Mouse (Mus musculus): Measurements from ENCODE around the gene Etfdh. TPM values are rescaled to one million over a fixed set of nuclear protein-coding genes. Genes with fewer than 3 reads are reported as not detected.
A peak's percentile ranks its signal among the peaks of the same experiment; 100 is the strongest.
"Not testable (repeated sequence)": the region's sequence is repeated elsewhere in the genome, so short reads cannot be mapped to it uniquely, and the experiment has no call there.

Gene Etfdh
- polyA plus RNA-seq, 1 experiment from 2014 or later = 50.5 TPM

DNA sequence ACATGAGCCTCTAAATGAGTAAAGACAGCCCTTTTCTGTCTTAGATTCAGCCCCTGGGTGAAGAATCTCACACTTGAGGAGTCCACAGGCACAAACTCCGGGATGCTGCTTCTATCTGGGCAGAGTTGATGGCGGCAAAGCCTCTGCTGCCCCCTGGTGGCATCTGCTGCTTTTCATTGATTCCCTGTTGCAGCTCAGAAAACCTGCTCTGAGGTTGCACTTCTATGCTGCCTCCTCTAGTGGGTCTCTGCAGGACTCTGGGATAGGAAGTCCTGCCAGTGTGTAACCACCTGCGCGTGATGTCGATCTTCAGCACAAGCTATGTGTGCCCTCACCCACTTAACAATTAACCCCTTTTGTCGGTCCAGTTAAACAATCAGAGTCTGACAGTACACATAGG lies 42.5 kb downstream of the Etfdh start:
- Histone ChIP-seq H3K27ac (ENCODE audit: low read depth, low read length) (no peak overlapping the region), H3K9me3 (ENCODE audit: control insufficient read depth, low read length) (no peaks in the 10 kb centered on the region), H3K4me2 (no peak overlapping the region), H3K4me1 (ENCODE audit: control insufficient read depth, insufficient read depth, low read length) (no peaks in the 10 kb centered on the region), H3K9ac (ENCODE audit: low read length) (no peak overlapping the region), H3K4me3 (ENCODE audit: low read depth, low read length) (no peak overlapping the region), H3K27me3 (ENCODE audit: control insufficient read depth, insufficient read depth, low read length) (no peaks in the 10 kb centered on the region), H3K36me3 (ENCODE audit: control insufficient read depth, insufficient read depth, low read length) (no peaks in the 10 kb centered on the region)
- 5% methylated on average over 6 of the region's 6 CpGs for WGBS
- DNase-seq (ENCODE audit: low spot score, missing footprints) (peak; percentile 99), ATAC-seq (ENCODE audit: low FRiP score) (peak; percentile 78)

DNA sequence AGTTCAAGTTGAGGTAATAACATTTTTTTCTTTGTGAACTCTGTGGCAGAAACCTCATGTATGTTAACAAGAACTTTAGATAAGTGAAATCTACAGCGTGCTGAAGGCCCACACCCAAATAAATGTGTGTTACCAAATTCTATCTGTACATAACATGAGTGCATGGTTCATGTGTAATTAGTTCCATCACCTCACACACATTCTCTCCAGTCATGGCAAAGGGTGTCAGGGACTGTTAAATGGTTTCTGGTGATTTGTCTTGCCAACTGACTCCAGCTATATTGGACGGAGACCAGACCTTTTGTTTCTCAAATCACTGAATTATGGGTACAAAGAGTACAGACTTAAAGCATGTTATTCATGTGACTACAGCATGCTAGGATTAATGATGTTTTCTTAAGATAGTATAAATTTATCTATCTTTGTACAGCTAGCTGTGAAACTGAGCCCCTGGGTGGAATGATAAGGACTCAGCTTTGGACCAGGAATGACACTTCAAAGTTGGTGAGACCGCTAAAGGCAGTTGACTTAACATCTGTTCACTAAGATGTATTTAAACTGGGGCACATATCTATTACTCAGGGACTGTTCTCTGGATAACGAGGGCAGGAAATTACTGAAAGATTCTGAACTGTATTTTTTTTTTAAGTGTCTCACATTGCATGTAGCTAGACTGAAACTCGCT lies 49.3 kb downstream of the Etfdh start:
- Histone ChIP-seq H3K4me2 (no peak overlapping the region), H3K9ac (ENCODE audit: low read length) (no peak overlapping the region), H3K9me3 (ENCODE audit: control insufficient read depth, low read length) (no peaks in the 10 kb centered on the region), H3K27ac (ENCODE audit: low read depth, low read length) (no peak overlapping the region), H3K36me3 (ENCODE audit: control insufficient read depth, insufficient read depth, low read length) (no peaks in the 10 kb centered on the region), H3K4me3 (ENCODE audit: low read depth, low read length) (no peak overlapping the region), H3K27me3 (ENCODE audit: control insufficient read depth, insufficient read depth, low read length) (no peaks in the 10 kb centered on the region), H3K4me1 (ENCODE audit: control insufficient read depth, insufficient read depth, low read length) (peaks cover 10% of the 10 kb centered on the region)
- DNase-seq (ENCODE audit: low spot score, missing footprints) = peak; percentile 28
- no peak for ATAC-seq (ENCODE audit: low FRiP score)
- 84% methylated on average over 5 of the region's 5 CpGs for WGBS

DNA sequence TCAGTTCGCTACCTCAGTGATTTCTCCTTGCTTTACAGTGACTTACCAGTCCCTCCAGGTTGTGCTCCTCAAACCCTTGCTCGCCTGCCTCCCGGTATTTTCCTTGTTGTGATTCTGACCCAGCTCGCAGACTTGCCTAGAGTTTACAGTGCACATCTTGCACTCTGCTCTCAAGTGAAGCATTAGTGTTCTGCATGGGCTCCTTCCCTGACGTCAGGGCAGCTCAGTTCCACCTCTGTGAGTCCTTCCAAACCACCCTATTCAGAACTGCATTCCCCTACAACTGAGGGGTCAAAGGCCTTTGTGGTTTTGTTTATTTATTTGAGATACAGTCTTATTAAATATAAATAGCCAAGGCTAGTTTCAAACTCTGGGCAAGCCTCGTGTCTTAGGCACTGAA lies 51.1 kb downstream of the Etfdh start:
- H3K4me2 ChIP-seq = no peak overlapping the region
- H3K9me3 ChIP-seq (ENCODE audit: control insufficient read depth, low read length) = no peaks in the 10 kb centered on the region
- ATAC-seq (ENCODE audit: low FRiP score) (no peak), DNase-seq (ENCODE audit: low spot score, missing footprints) (no peak)
- no peaks in the 10 kb centered on the region for H3K36me3 ChIP-seq (ENCODE audit: control insufficient read depth, insufficient read depth, low read length)
- no peak overlapping the region for H3K9ac ChIP-seq (ENCODE audit: low read length)
- peaks cover 10% of the 10 kb centered on the region for H3K4me1 ChIP-seq (ENCODE audit: control insufficient read depth, insufficient read depth, low read length)
- 68% methylated on average over 6 of the region's 6 CpGs for WGBS
- H3K27ac ChIP-seq (ENCODE audit: low read depth, low read length) = no peak overlapping the region
- H3K27me3 ChIP-seq (ENCODE audit: control insufficient read depth, insufficient read depth, low read length) = no peaks in the 10 kb centered on the region
- H3K4me3 ChIP-seq (ENCODE audit: low read depth, low read length) = no peak overlapping the region

GRCm38 (mm10) chr3:79577606-79578005 lies 51.7 kb downstream of the Etfdh start:
- Histone ChIP-seq H3K4me3 (ENCODE audit: low read depth, low read length) (no peak overlapping the region), H3K4me2 (no peak overlapping the region), H3K4me1 (ENCODE audit: control insufficient read depth, insufficient read depth, low read length) (peaks cover 10% of the 10 kb centered on the region), H3K9me3 (ENCODE audit: control insufficient read depth, low read length) (no peaks in the 10 kb centered on the region), H3K27me3 (ENCODE audit: control insufficient read depth, insufficient read depth, low read length) (no peaks in the 10 kb centered on the region), H3K27ac (ENCODE audit: low read depth, low read length) (no peak overlapping the region), H3K36me3 (ENCODE audit: control insufficient read depth, insufficient read depth, low read length) (no peaks in the 10 kb centered on the region), H3K9ac (ENCODE audit: low read length) (no peak overlapping the region)
- no peak for ATAC-seq (ENCODE audit: low FRiP score)
- 89% methylated on average over 6 of the region's 6 CpGs for WGBS
- DNase-seq (ENCODE audit: low spot score, missing footprints) = peak; percentile 77

DNA sequence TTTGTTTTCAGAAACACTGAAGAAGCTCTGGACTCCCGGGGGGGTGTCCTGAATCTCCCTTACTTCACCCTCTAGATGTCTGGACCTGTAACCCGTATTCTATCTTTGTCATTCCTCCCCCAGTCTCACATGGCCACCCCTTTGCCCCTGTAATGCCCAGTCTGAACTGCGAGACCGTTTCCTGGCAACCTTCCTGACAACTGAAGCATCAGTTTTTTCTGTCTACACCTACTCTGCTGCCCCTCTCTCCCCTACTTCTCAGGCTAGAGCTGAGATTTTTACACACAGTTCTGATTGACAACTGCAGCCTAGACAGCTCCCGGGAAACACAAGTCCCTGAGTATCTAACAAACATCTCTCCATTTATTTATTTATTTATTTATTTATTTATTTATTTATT lies 52.4 kb downstream of the Etfdh start:
- H3K9ac ChIP-seq (ENCODE audit: low read length) = no peak overlapping the region
- ATAC-seq (ENCODE audit: low FRiP score) (no peak), DNase-seq (ENCODE audit: low spot score, missing footprints) (peak; percentile 81)
- H3K27me3 ChIP-seq (ENCODE audit: control insufficient read depth, insufficient read depth, low read length) = no peaks in the 10 kb centered on the region
- H3K4me2 ChIP-seq = no peak overlapping the region
- WGBS = 37% methylated on average over 5 of the region's 5 CpGs
- no peaks in the 10 kb centered on the region for H3K36me3 ChIP-seq (ENCODE audit: control insufficient read depth, insufficient read depth, low read length)
- H3K4me1 ChIP-seq (ENCODE audit: control insufficient read depth, insufficient read depth, low read length) = peaks cover 10% of the 10 kb centered on the region
- no peak overlapping the region for H3K4me3 ChIP-seq (ENCODE audit: low read depth, low read length)
- H3K9me3 ChIP-seq (ENCODE audit: control insufficient read depth, low read length) = no peaks in the 10 kb centered on the region
- H3K27ac ChIP-seq (ENCODE audit: low read depth, low read length) = no peak overlapping the region

GRCm38 (mm10) chr3:79576468-79576816 lies 52.9 kb downstream of the Etfdh start:
- no peaks in the 10 kb centered on the region for H3K27me3 ChIP-seq (ENCODE audit: control insufficient read depth, insufficient read depth, low read length)
- no peak overlapping the region for H3K9ac ChIP-seq (ENCODE audit: low read length)
- H3K36me3 ChIP-seq (ENCODE audit: control insufficient read depth, insufficient read depth, low read length) = no peaks in the 10 kb centered on the region
- no peak overlapping the region for H3K4me3 ChIP-seq (ENCODE audit: low read depth, low read length)
- H3K9me3 ChIP-seq (ENCODE audit: control insufficient read depth, low read length) = no peaks in the 10 kb centered on the region
- no peak overlapping the region for H3K27ac ChIP-seq (ENCODE audit: low read depth, low read length)
- H3K4me2 ChIP-seq = no peak overlapping the region
- 21% methylated on average over 3 of the region's 3 CpGs for WGBS
- DNase-seq (ENCODE audit: low spot score, missing footprints) (no peak), ATAC-seq (ENCODE audit: low FRiP score) (no peak; the same call in 1 of the 2 replicates)
- H3K4me1 ChIP-seq (ENCODE audit: control insufficient read depth, insufficient read depth, low read length) = peaks cover 10% of the 10 kb centered on the region

DNA sequence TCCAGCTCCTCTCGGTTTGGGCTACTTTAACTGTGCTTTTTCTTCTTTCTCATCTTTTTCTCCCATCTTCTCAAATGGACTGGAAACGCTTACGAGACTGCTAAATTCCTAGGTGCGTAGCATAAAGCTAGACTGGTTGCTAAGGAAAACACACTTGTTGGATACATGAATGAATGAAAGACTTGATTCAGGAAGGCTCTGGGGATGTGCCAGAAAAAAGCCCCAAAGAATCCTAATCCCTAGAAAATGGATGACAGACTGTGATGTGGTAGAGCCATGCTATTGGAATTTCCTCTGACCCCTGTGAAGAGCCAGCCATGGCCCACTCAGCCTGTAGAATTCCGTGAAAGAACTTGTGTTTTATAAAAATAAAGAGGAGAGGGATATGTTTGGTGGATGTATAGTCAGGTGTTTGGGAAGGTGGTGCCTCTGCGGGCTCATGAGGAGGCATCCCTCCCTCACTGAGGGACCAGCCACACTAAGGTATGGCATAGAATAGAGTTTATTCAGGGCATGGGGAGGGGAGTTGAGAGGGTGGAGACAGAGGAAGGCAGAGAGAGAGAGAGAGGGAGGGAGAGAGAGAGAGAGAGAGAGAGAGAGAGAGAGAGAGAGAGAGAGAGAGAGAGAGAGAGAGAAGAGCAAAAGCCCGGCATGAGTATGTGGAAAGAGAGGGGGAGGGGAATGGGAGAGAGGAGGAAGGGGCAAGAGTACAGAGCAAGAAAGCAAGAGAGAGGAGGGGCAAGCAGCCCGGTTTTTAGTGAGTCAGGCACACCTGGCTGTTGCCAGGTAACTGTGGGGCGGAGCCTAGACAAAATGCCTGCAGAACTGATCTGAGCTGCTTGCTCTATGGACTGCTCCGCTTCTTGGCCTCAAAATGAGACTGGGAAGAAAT lies 53.5 kb downstream of the Etfdh start:
- Histone ChIP-seq H3K27me3 (ENCODE audit: control insufficient read depth, insufficient read depth, low read length) (no peaks in the 10 kb centered on the region), H3K27ac (ENCODE audit: low read depth, low read length) (no peak overlapping the region), H3K9me3 (ENCODE audit: control insufficient read depth, low read length) (no peaks in the 10 kb centered on the region), H3K4me1 (ENCODE audit: control insufficient read depth, insufficient read depth, low read length) (peaks cover 10% of the 10 kb centered on the region), H3K4me3 (ENCODE audit: low read depth, low read length) (no peak overlapping the region), H3K36me3 (ENCODE audit: control insufficient read depth, insufficient read depth, low read length) (no peaks in the 10 kb centered on the region), H3K9ac (ENCODE audit: low read length) (no peak overlapping the region), H3K4me2 (no peak overlapping the region)
- WGBS = 22% methylated on average over 10 of the region's 10 CpGs
- ATAC-seq (ENCODE audit: low FRiP score) (peak; percentile 58; the same call in 1 of the 2 replicates), DNase-seq (ENCODE audit: low spot score, missing footprints) (peak; percentile 82)

DNA sequence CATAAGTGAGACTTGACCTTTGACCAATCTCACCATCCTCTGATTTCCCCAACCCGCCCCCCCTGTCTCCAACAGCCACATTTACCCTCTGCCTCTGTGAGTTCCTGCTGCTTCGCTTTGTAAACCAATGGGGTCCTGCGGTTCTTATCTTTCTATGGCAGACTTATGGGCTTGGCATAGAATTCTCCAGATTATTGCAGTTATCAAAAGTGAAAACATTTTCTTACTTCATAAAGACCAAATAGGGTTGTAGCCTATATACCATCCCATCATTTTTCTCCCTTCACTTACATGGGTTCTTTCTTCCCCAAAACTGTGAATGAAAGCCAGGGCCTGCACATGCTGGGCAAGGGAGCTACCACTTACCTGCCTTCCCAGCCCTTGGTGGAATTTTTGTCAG lies 55.0 kb downstream of the Etfdh start:
- 74% methylated on average over 3 of the region's 3 CpGs for whole genome bisulfite sequencing
- H3K4me3 ChIP-seq (ENCODE audit: low read depth, low read length) = no peak overlapping the region
- H3K4me2 ChIP-seq = no peak overlapping the region
- H3K4me1 ChIP-seq (ENCODE audit: control insufficient read depth, insufficient read depth, low read length) = peaks cover 10% of the 10 kb centered on the region
- H3K27ac ChIP-seq (ENCODE audit: low read depth, low read length) = no peak overlapping the region
- no peaks in the 10 kb centered on the region for H3K9me3 ChIP-seq (ENCODE audit: control insufficient read depth, low read length)
- H3K36me3 ChIP-seq (ENCODE audit: control insufficient read depth, insufficient read depth, low read length) = no peaks in the 10 kb centered on the region
- H3K27me3 ChIP-seq (ENCODE audit: control insufficient read depth, insufficient read depth, low read length) = no peaks in the 10 kb centered on the region
- ATAC-seq (ENCODE audit: low FRiP score) (no peak), DNase-seq (ENCODE audit: low spot score, missing footprints) (no peak)
- no peak overlapping the region for H3K9ac ChIP-seq (ENCODE audit: low read length)

DNA sequence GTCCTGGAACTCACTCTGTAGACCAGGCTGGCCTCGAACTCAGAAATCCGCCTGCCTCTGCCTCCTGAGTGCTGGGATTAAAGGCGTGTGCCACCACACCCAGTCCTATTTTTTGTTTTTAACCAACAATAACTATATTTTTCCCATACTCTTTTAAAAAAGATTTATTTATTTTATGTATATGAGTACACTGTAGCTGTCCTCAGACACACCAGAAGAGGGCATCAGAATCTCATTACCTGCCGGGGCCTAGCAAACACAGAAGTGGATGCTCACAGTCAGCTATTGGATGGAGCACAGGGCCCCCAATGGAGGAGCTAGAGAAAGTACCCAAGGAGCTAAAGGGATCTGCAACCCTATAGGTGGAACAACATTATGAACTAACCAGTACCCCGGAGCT lies 55.9 kb downstream of the Etfdh start:
- not testable (repeated sequence) for H3K27ac ChIP-seq (ENCODE audit: low read depth, low read length); ATAC-seq (ENCODE audit: low FRiP score); H3K4me3 ChIP-seq (ENCODE audit: low read depth, low read length); H3K27me3 ChIP-seq (ENCODE audit: control insufficient read depth, insufficient read depth, low read length); H3K9ac ChIP-seq (ENCODE audit: low read length); H3K9me3 ChIP-seq (ENCODE audit: control insufficient read depth, low read length); H3K4me2 ChIP-seq; H3K36me3 ChIP-seq (ENCODE audit: control insufficient read depth, insufficient read depth, low read length)
- DNase-seq (ENCODE audit: low spot score, missing footprints) = peak; percentile 61
- 95% methylated on average over 5 of the region's 5 CpGs for WGBS
- H3K4me1 ChIP-seq (ENCODE audit: control insufficient read depth, insufficient read depth, low read length) = peaks cover 10% of the 10 kb centered on the region
